Mouse (Mus musculus) kidney, adult 2 months (tissue): ENCODE measurements around the gene Dap. TPM values are rescaled to one million over a fixed set of nuclear protein-coding genes. Genes with fewer than 3 reads are reported as not detected.

ENCODE experiments used
- DNase-seq: peaks from one replicate; pipeline ENCODE4 v3.0.0; 2021
- H3K27ac ChIP-seq: fragments of 200-500 bp; 2 replicates; pipeline ENCODE4 v1.5.1; 2012; ENCODE audit warnings: low read depth, low read length, control low read depth, inconsistent platforms; ENCODE audit not compliant: insufficient read depth
- H3K27me3 ChIP-seq: fragments of 200-500 bp; replicated peaks from 2 replicates; pipeline ENCODE4 v1.6.1; 2012; ENCODE audit warnings: mild to moderate bottlenecking, moderate library complexity, low read length, inconsistent platforms; ENCODE audit not compliant: control insufficient read depth, insufficient read depth
- H3K36me3 ChIP-seq: fragments of 200-500 bp; 2 replicates; pipeline ENCODE4 v1.6.1; 2012; ENCODE audit warnings: mild to moderate bottlenecking, moderate library complexity, low read length, inconsistent platforms; ENCODE audit not compliant: control insufficient read depth, insufficient read depth
- H3K4me1 ChIP-seq: fragments of 200-500 bp; 2 replicates; pipeline ENCODE4 v1.6.1; 2011; ENCODE audit warnings: low read length; ENCODE audit not compliant: control insufficient read depth, insufficient read depth
- H3K4me3 ChIP-seq: fragments of 200-500 bp; 2 replicates; pipeline ENCODE4 v1.5.1; 2011; ENCODE audit warnings: mild to moderate bottlenecking, low read depth, low read length, control low read depth; ENCODE audit not compliant: insufficient read depth
- CTCF ChIP-seq: fragments of 200-500 bp; conservative IDR thresholded peaks from 2 replicates; pipeline ENCODE4 v1.5.1; 2011; ENCODE audit warnings: low read depth, mild to moderate bottlenecking, control low read depth, low read length, moderate library complexity, mixed read lengths; ENCODE audit not compliant: insufficient read depth, insufficient read length
- POLR2A ChIP-seq: fragments of 200-500 bp; IDR thresholded peaks from one replicate; pipeline ENCODE4 v1.6.1; 2011; ENCODE audit warnings: low read depth, low read length, control low read depth
- WGBS: fragments of 180-500 bp; shearing (Covaris S2); methylation state at CpG from one replicate; pipeline ENCODE4 v1.1.7; 2018; 5-methylcytosine and 5-hydroxymethylcytosine counted together
- polyA plus RNA-seq: library from polyadenylated mRNA; depleted of rRNA; stranded (reverse); fragments of >200 nt; gene quantifications from 2 replicates; pipeline ENCODE4 v1.2.3, GENCODE M21; 2012

Gene Dap
- polyA plus RNA-seq, 1 experiment = 96.9 TPM

DNA sequence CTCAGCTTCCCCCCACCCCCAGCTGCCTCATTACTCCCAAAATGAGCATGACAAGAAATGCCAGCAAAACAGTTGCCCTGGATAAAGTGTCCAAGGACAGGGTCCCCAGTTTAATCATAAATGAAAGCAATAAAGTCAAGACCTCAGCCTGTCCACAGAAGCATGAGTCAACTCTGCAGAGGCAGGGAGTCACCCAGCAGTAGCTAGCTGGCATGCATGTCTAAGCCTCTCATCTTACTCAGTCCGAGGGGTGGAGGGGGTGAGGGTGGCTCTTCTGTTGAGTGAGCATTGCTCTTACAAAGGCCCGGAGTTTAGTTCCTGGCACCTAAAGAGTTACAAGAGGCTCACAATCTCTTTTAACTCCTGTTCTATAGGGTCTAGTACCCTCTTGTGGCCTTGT is 87.9 kb downstream of the Dap start:
- no peaks in the 10 kb centered on the region for H3K27me3 ChIP-seq
- 36% methylated on average over 2 of the region's 2 CpGs for WGBS
- no peak for TF ChIP-seq CTCF
- no peak for TF ChIP-seq POLR2A
- H3K4me3 ChIP-seq = no peak overlapping the region
- 0 out of 2 replicates have a peak, but pooled peaks cover 6% of the 10 kb centered on the region for H3K4me1 ChIP-seq
- H3K27ac ChIP-seq = no peak overlapping the region
- no peak for DNase-seq
- no peaks in the 10 kb centered on the region for H3K36me3 ChIP-seq

DNA sequence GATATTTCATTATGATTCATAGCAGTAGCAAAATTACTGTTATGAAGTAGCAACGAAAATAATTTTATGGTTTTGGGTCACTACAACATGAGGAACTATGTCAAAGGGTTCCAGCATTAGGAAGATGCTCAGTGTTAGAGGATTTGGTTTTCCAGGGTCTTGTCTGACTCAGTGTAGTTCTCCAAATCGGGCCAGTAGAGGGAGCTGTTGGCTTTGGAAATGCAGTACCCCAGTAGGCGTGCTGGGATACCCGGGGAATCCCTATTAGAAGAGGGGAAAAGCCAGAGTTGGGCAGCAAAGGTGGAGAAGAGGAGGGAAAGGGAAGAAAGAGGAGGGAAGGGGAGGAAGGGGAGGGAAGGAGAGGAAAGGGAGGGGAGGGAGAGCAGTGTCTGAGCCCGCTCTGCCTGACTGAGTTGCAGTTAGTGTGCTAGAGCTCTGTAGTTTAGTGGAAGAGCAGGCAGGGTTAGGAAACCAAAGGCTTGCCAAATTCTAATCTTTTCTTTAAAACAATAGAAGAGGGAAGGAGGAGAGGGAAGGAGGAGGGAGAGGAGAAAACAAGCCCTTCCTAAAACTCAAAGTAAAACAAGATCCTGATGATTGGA is 91.6 kb downstream of the Dap start:
- no peak overlapping the region for H3K4me3 ChIP-seq
- H3K27me3 ChIP-seq = no peaks in the 10 kb centered on the region
- H3K4me1 ChIP-seq = 0 out of 2 replicates have a peak, but pooled peaks cover 6% of the 10 kb centered on the region
- no peak for TF ChIP-seq POLR2A
- peak; percentile 82 for TF ChIP-seq CTCF
- 5% methylated on average over 5 of the region's 5 CpGs for WGBS
- H3K27ac ChIP-seq = no peak overlapping the region
- H3K36me3 ChIP-seq = no peaks in the 10 kb centered on the region
- peak; percentile 87 for DNase-seq

GRCm38 (mm10) chr15:31317056-31317805 is 93.1 kb downstream of the Dap start:
- Histone ChIP-seq H3K36me3 (no peaks in the 10 kb centered on the region), H3K4me3 (no peak overlapping the region), H3K4me1 (0 out of 2 replicates have a peak, but pooled peaks cover 6% of the 10 kb centered on the region), H3K27ac (no peak overlapping the region), H3K27me3 (no peaks in the 10 kb centered on the region)
- TF ChIP-seq POLR2A (no peak), CTCF (no peak)
- no peak for DNase-seq
- 93% methylated on average over 3 of the region's 3 CpGs for WGBS

- DNase-seq = no peak
- 0 out of 2 replicates have a peak, but pooled peaks cover 3% of the 10 kb centered on the region for H3K4me1 ChIP-seq
- no peaks in the 10 kb centered on the region; the same call in 1 of the 2 replicates for H3K36me3 ChIP-seq
- TF ChIP-seq CTCF (no peak), POLR2A (no peak)
- no peak overlapping the region for H3K27ac ChIP-seq
- no peak overlapping the region for H3K4me3 ChIP-seq
- no peaks in the 10 kb centered on the region for H3K27me3 ChIP-seq
- WGBS = 61% methylated on average over 6 of the region's 6 CpGs
Measured at GRCm38 (mm10) chr15:31318158-31318955, 94.2 kb downstream of the Dap start.

GRCm38 (mm10) chr15:31319046-31319445 is 94.9 kb downstream of the Dap start:
- H3K4me1 ChIP-seq = 0 out of 2 replicates have a peak, but pooled peaks cover 3% of the 10 kb centered on the region
- no peaks in the 10 kb centered on the region for H3K27me3 ChIP-seq
- 66% methylated on average over 4 of the region's 4 CpGs for WGBS
- no peak overlapping the region for H3K4me3 ChIP-seq
- no peak for TF ChIP-seq POLR2A
- no peak for TF ChIP-seq CTCF
- no peak for DNase-seq
- H3K36me3 ChIP-seq = no peaks in the 10 kb centered on the region; the same call in 1 of the 2 replicates
- no peak overlapping the region for H3K27ac ChIP-seq

DNA sequence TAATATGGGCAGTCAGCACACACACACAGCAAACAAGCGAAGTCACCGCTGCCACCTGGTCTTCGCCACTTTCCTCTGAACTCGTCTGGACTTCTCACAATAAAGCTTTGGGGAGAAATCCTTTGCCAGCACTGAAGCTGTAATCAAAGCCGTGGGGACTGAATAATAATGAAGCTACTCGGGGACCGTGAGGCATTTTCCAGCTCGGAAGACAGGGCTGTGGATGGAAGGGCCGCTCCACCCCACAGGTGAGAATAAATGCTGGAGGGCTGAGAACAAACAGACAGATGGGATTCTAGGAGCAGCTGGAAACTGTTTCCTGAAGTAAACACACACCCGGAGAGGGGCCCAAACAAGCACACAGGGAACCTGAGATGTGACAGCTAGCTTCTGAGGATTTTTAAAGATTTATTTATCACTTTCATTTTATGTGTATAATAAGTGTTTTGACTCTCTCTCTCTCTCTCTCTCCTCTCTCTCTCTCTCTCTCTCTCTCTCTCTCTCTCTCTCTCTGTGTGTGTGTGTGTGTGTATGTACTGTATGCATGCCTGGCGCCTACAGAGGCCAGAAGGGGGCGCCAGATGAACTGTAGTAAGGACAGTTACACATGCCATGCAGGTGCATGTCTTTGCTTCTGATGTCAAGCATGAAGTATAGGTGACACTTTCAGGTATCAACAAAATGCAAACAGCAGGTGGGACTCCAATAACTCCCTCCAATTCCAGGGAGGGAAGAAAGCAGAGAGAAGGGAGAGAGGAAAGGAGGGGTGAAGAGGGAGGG is 96.7 kb downstream of the Dap start:
- Histone ChIP-seq H3K4me1 (0 out of 2 replicates have a peak, but pooled peaks cover 1% of the 10 kb centered on the region), H3K4me3 (no peak overlapping the region), H3K27me3 (no peaks in the 10 kb centered on the region), H3K36me3 (no peaks in the 10 kb centered on the region; the same call in 1 of the 2 replicates), H3K27ac (no peak overlapping the region)
- 71% methylated on average over 12 of the region's 12 CpGs for WGBS
- no peak for DNase-seq
- TF ChIP-seq POLR2A (no peak), CTCF (peak; percentile 37; the same call in 1 of the 2 replicates)
